Mouse (Mus musculus) CH12.LX (cell line): ENCODE data around the gene Ece2. TPM values are rescaled to one million over a fixed set of nuclear protein-coding genes. Genes with fewer than 3 reads are reported as not detected.

Experiments used
- DNase-seq: peaks from one replicate; pipeline ENCODE4 v3.0.0-alpha.2; 2013; ENCODE audit errors: extremely low read depth
- H3K27ac ChIP-seq: 2 replicates; pipeline ENCODE4 v1.5.1; 2012; ENCODE audit warnings: low read depth, mild to moderate bottlenecking, control low read depth, moderate library complexity; ENCODE audit not compliant: insufficient read depth
- H3K27me3 ChIP-seq: replicated peaks from 2 replicates; pipeline ENCODE3; 2012; ENCODE audit warnings: inconsistent platforms
- H3K36me3 ChIP-seq, 2 experiments: replicated peaks in 1 of 2; 2 replicates each; pipeline versions ENCODE3 to v1.6.1; 2012; ENCODE audit warnings: inconsistent platforms in 1 of 2, low read length in 1 of 2, mild to moderate bottlenecking in 1 of 2, mixed read lengths in 1 of 2, moderate library complexity in 1 of 2; ENCODE audit not compliant: control insufficient read depth in 1 of 2, insufficient read depth in 1 of 2
- H3K4me1 ChIP-seq, 2 experiments: 2 replicates each; pipeline ENCODE4 v1.6.1; 2012; ENCODE audit warnings: inconsistent platforms in 1 of 2, moderate library complexity in 1 of 2; ENCODE audit not compliant: insufficient read depth in 2 of 2, control insufficient read depth in 1 of 2
- H3K4me2 ChIP-seq: 2 replicates; pipeline ENCODE4 v1.6.1; 2012; ENCODE audit warnings: low read depth, mild to moderate bottlenecking, control low read depth; ENCODE audit not compliant: poor library complexity, insufficient read depth, severe bottlenecking
- H3K4me3 ChIP-seq, 3 experiments: fragments of 150-350 bp in 1 of 3; sonication (generic) in 1 of 3; replicated peaks in 1 of 3; 2 replicates each; pipeline versions ENCODE3 to v1.5.1; 2011 to 2012; ENCODE audit warnings: low read depth in 2 of 3, low read length in 2 of 3, mild to moderate bottlenecking in 2 of 3, moderate library complexity in 2 of 3, control low read depth in 1 of 3, improper control_type of control experiment in 1 of 3, inconsistent platforms in 1 of 3, mixed read lengths in 1 of 3; ENCODE audit not compliant: poor library complexity in 1 of 3
- H3K79me2 ChIP-seq: replicated peaks from 2 replicates; pipeline ENCODE4 v1.6.1; 2012; ENCODE audit warnings: mild to moderate bottlenecking, moderate library complexity; ENCODE audit not compliant: control insufficient read depth, poor library complexity, insufficient read depth, severe bottlenecking; ENCODE audit errors: extremely low read depth
- H3K9ac ChIP-seq: 2 replicates; pipeline ENCODE4 v1.6.1; 2012; ENCODE audit warnings: low read depth, mild to moderate bottlenecking, control low read depth, moderate library complexity; ENCODE audit not compliant: insufficient read depth
- H3K9me3 ChIP-seq: replicated peaks from 2 replicates; pipeline ENCODE3; 2012; ENCODE audit warnings: low read length, inconsistent platforms, mixed read lengths
- CHD2 ChIP-seq: IDR thresholded peaks from 2 replicates; pipeline ENCODE4 v1.6.1; 2011; ENCODE audit warnings: low read length, improper control_type of control experiment
- CTCF ChIP-seq, 2 experiments: IDR thresholded peaks in 1 of 2; conservative IDR thresholded peaks in 1 of 2; 2 replicates each; pipeline ENCODE4 v1.5.1; 2011 to 2012; ENCODE audit warnings: low read depth in 2 of 2, low read length in 2 of 2, improper control_type of control experiment in 1 of 2, inconsistent platforms in 1 of 2, mild to moderate bottlenecking in 1 of 2, moderate library complexity in 1 of 2
- ELF1 ChIP-seq: IDR thresholded peaks from 2 replicates; pipeline ENCODE4 v1.6.1; 2014; ENCODE audit warnings: low read depth, mild to moderate bottlenecking, inconsistent platforms, low read length, improper control_type of control experiment
- GABPA ChIP-seq: IDR thresholded peaks from 2 replicates; pipeline ENCODE4 v1.6.1; 2012; ENCODE audit warnings: low read depth, low read length, improper control_type of control experiment, inconsistent platforms; ENCODE audit not compliant: insufficient replicate concordance
- IRF4 ChIP-seq: IDR thresholded peaks from 2 replicates; pipeline ENCODE4 v1.6.1; 2014; ENCODE audit warnings: low read depth, mild to moderate bottlenecking, inconsistent platforms, low read length, improper control_type of control experiment
- MAX ChIP-seq: IDR thresholded peaks from 2 replicates; pipeline ENCODE4 v1.6.1; 2011; ENCODE audit warnings: low read length, improper control_type of control experiment
- MAZ ChIP-seq: IDR thresholded peaks from 2 replicates; pipeline ENCODE4 v1.6.1; 2012; ENCODE audit warnings: low read depth, mild to moderate bottlenecking, inconsistent platforms, low read length, improper control_type of control experiment, moderate library complexity
- MEF2A ChIP-seq: IDR thresholded peaks from 2 replicates; pipeline ENCODE4 v1.6.1; 2014; ENCODE audit warnings: low read depth, mild to moderate bottlenecking, inconsistent platforms, low read length, improper control_type of control experiment, borderline replicate concordance
- MXI1 ChIP-seq: IDR thresholded peaks from 2 replicates; pipeline ENCODE4 v1.6.1; 2011; ENCODE audit warnings: mild to moderate bottlenecking, low read depth, low read length, improper control_type of control experiment
- MYC ChIP-seq: IDR thresholded peaks from 2 replicates; pipeline ENCODE4 v1.6.1; 2011; ENCODE audit warnings: low read depth, mild to moderate bottlenecking, improper control_type of control experiment, low read length
- NELFE ChIP-seq: IDR thresholded peaks from 2 replicates; pipeline ENCODE4 v1.6.1; 2011; ENCODE audit warnings: low read depth, low read length, improper control_type of control experiment
- NRF1 ChIP-seq: IDR thresholded peaks from 2 replicates; pipeline ENCODE4 v1.6.1; 2014; ENCODE audit warnings: low read depth, mild to moderate bottlenecking, inconsistent platforms, low read length, improper control_type of control experiment, moderate library complexity
- PAX5 ChIP-seq: IDR thresholded peaks from 2 replicates; pipeline ENCODE4 v1.6.1; 2012; ENCODE audit warnings: low read length, inconsistent platforms, mixed read lengths
- POLR2A ChIP-seq: IDR thresholded peaks from 2 replicates; pipeline ENCODE4 v1.6.1; 2011; ENCODE audit warnings: low read depth, mild to moderate bottlenecking, improper control_type of control experiment, low read length
- POLR2AphosphoS2 ChIP-seq: IDR thresholded peaks from 2 replicates; pipeline ENCODE4 v1.6.1; 2011; ENCODE audit warnings: low read depth, low read length, improper control_type of control experiment
- RAD21 ChIP-seq: IDR thresholded peaks from 2 replicates; pipeline ENCODE4 v1.6.1; 2011; ENCODE audit warnings: low read depth, mild to moderate bottlenecking, low read length, improper control_type of control experiment, moderate library complexity
- RCOR1 ChIP-seq: conservative IDR thresholded peaks from 2 replicates; pipeline ENCODE4 v1.6.1; 2012; ENCODE audit warnings: low read depth, mild to moderate bottlenecking, inconsistent platforms, low read length, improper control_type of control experiment
- SIN3A ChIP-seq: IDR thresholded peaks from 2 replicates; pipeline ENCODE4 v1.6.1; 2012; ENCODE audit warnings: low read length, improper control_type of control experiment, inconsistent platforms
- SMC3 ChIP-seq: IDR thresholded peaks from 2 replicates; pipeline ENCODE4 v1.6.1; 2011; ENCODE audit warnings: low read depth, low read length, improper control_type of control experiment
- TCF12 ChIP-seq: IDR thresholded peaks from 2 replicates; pipeline ENCODE4 v1.6.1; 2014; ENCODE audit warnings: low read depth, mild to moderate bottlenecking, inconsistent platforms, low read length, improper control_type of control experiment
- UBTF ChIP-seq: IDR thresholded peaks from 2 replicates; pipeline ENCODE4 v1.6.1; 2012; ENCODE audit warnings: low read depth, mild to moderate bottlenecking, inconsistent platforms, low read length, improper control_type of control experiment, moderate library complexity
- USF2 ChIP-seq: conservative IDR thresholded peaks from 2 replicates; pipeline ENCODE4 v1.6.1; 2011; ENCODE audit warnings: low read depth, low read length, improper control_type of control experiment
- ZC3H11A ChIP-seq: IDR thresholded peaks from 2 replicates; pipeline ENCODE4 v1.6.1; 2012; ENCODE audit warnings: low read depth, mild to moderate bottlenecking, inconsistent platforms, low read length, improper control_type of control experiment
- ZKSCAN1 ChIP-seq: IDR thresholded peaks from 2 replicates; pipeline ENCODE4 v1.6.1; 2012; ENCODE audit warnings: low read depth, inconsistent platforms, low read length, improper control_type of control experiment, borderline replicate concordance
- ZMIZ1 ChIP-seq: IDR thresholded peaks from 2 replicates; pipeline ENCODE4 v1.6.1; 2012; ENCODE audit warnings: low read depth, mild to moderate bottlenecking, inconsistent platforms, low read length, improper control_type of control experiment
- ZNF384 ChIP-seq: IDR thresholded peaks from 2 replicates; pipeline ENCODE4 v1.6.1; 2012; ENCODE audit warnings: low read depth, low read length, improper control_type of control experiment, inconsistent platforms
- dilution Hi-C: fragments of 300-500 bp; cut with MboI; formaldehyde crosslinking; loops from 2 replicates; pipeline ENCODE4 v1.14.3; 2020; ENCODE audit warnings: low sequenced_read_pairs; ENCODE audit not compliant: extremely low pct_unique_long_range_greater_than_20kb, extremely low pct_ligation_motif_present
- in situ Hi-C: fragments of 300-500 bp; cut with MboI; formaldehyde crosslinking; loops from 3 replicates; pipeline ENCODE4 v1.14.3; 2019; ENCODE audit warnings: low sequenced_read_pairs, low pct_ligation_motif_present, low pct_unique_long_range_greater_than_20kb, mixed read lengths
- polyA plus RNA-seq: library from polyadenylated mRNA; unstranded; fragments of >175 nt; gene quantifications from 2 replicates; pipeline ENCODE4 v1.2.1, GENCODE M21; 2012; ENCODE audit warnings: low read depth; ENCODE audit not compliant: insufficient read length
- total RNA-seq, 2 experiments: library from RNA; depleted of rRNA; stranded (reverse); fragments of 300-350 nt in 1 of 2; fragments of >200 nt in 1 of 2; gene quantifications; 2 replicates each; pipeline ENCODE4 v1.2.3; 2012 to 2014

The Ece2 gene
- total and polyA plus RNA-seq, 3 experiments: 0.17 to 0.34 (median 0.26) TPM

DNA sequence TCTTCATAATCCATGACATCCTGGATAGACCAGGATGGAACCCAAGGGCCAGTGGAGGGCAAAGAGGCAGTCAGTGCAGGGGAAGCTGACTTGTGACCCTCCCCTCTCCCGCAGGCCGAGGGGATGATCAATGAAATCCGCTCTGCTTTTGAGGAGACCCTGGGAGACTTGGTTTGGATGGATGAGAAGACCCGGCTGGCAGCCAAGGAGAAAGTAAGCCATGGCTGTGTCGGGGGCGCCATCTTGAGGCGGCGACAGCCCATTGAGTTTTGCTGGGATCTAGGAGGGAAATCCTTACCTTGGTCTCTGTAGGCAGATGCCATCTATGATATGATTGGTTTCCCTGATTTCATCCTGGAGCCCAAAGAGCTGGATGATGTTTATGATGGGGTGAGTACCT is 12.5 kb downstream of the Ece2 start:
- in situ Hi-C loops: loop anchor here (10.0 kb wide), 1 partner anchor 137 kb away; no protein-coding TSS in a partner anchor
- no peaks in the 10 kb centered on the region for H3K79me2 ChIP-seq
- no peak overlapping the region for H3K27ac ChIP-seq
- H3K9ac ChIP-seq: peak overlapping the region; percentile 15; the same call in 1 of the 2 replicates
- DNase-seq: peak; percentile 64
- H3K4me1 ChIP-seq: peaks cover 3 to 15% of the 10 kb centered on the region in 2 experiments
- no peaks in the 10 kb centered on the region for H3K36me3 ChIP-seq
- TF ChIP-seq MAZ: no peak
- TF ChIP-seq POLR2A: no peak
- no peak for TF ChIP-seq UBTF
- TF ChIP-seq MYC: 0 out of 2 replicates have a peak, but pooled peaks have one; percentile 21
- no peak for TF ChIP-seq ELF1
- 0 out of 2 replicates have a peak, but pooled peaks have one; percentile 9 for TF ChIP-seq RCOR1
- 0 out of 2 replicates have a peak, but pooled peaks have one; percentile 11 for TF ChIP-seq MXI1
- TF ChIP-seq SIN3A: 0 out of 2 replicates have a peak, but pooled peaks have one; percentile 31
- TF ChIP-seq NRF1: peak; percentile 36; the same call in 1 of the 2 replicates
- TF ChIP-seq SMC3: peak; percentile 89
- no peak for TF ChIP-seq ZKSCAN1
- no peak for TF ChIP-seq GABPA
- peak; percentile 100 for TF ChIP-seq RAD21
- TF ChIP-seq TCF12: peak; percentile 40; the same call in 1 of the 2 replicates
- peak; percentile 41; the same call in 1 of the 2 replicates for TF ChIP-seq NELFE
- TF ChIP-seq MEF2A: peak; percentile 43; the same call in 1 of the 2 replicates
- no peak for TF ChIP-seq MAX
- TF ChIP-seq CTCF (conservative IDR thresholded peaks at IDR 0.05 in 1 of 2, IDR thresholded peaks at IDR 0.05 in 1 of 2; ENCODE audit: low read depth in 2 of 2, low read length in 2 of 2): peak; percentile 34 to 98; a peak in 2 of 4 replicates
- no peak for TF ChIP-seq ZNF384
- TF ChIP-seq PAX5: no peak
- peak; percentile 82 for TF ChIP-seq ZC3H11A
- TF ChIP-seq IRF4: peak; percentile 43; the same call in 1 of the 2 replicates
- TF ChIP-seq, all 38 proteins: peak for 13
- dilution Hi-C loops: no loop called here
- no peaks in the 10 kb centered on the region for H3K27me3 ChIP-seq
- H3K9me3 ChIP-seq: no peaks in the 10 kb centered on the region
- peak overlapping the region; percentile 41; the same call in 1 of the 2 replicates for H3K4me2 ChIP-seq
- no peak overlapping the region for H3K4me3 ChIP-seq

DNA sequence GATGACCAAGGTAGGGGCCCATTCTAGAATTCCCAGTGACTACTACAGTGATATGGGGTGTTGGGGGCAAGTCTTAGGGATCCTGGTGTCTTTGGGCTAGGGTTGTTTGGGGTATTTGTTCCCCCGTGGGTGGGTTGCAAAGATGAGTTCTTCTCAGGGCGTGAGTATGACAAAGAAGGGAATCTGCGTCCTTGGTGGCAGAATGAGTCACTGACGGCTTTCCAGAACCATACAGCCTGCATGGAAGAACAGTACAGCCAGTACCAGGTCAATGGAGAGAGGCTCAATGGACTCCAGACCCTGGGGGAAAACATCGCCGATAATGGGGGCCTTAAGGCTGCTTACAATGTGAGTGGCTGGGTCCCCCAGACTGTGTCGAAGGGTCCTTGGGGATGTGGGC is 14.3 kb downstream of the Ece2 start:
- Histone ChIP-seq H3K36me3 (no peaks in the 10 kb centered on the region), H3K4me2 (no peak overlapping the region), H3K27me3 (no peaks in the 10 kb centered on the region), H3K79me2 (no peaks in the 10 kb centered on the region), H3K4me3 (no peak overlapping the region), H3K9me3 (no peaks in the 10 kb centered on the region), H3K4me1 (peaks cover 3 to 15% of the 10 kb centered on the region in 2 experiments), H3K9ac (no peak overlapping the region), H3K27ac (no peak overlapping the region)
- DNase-seq: no peak
- no peak for TF ChIP-seq ZMIZ1
- TF ChIP-seq TCF12: no peak
- no peak for TF ChIP-seq USF2
- TF ChIP-seq CTCF (conservative IDR thresholded peaks at IDR 0.05 in 1 of 2, IDR thresholded peaks at IDR 0.05 in 1 of 2; ENCODE audit: low read depth in 2 of 2, low read length in 2 of 2): no peak
- TF ChIP-seq POLR2AphosphoS2: no peak
- no peak for TF ChIP-seq CHD2
- in situ Hi-C loops (loop anchor here (10.0 kb wide), 1 partner anchor 139 kb away; no protein-coding TSS in a partner anchor), dilution Hi-C loops (no loop called here)
